Mouse (Mus musculus): ENCODE measurements at regions not wholly inside any gene's neighbourhood (a gene's known extent, or its start where the extent isn't known, plus 50 kb on each side); places are given as distances from the start of the nearest gene placed in this dataset.
A peak's percentile ranks its signal among the peaks of the same experiment; 100 is the strongest.

DNA sequence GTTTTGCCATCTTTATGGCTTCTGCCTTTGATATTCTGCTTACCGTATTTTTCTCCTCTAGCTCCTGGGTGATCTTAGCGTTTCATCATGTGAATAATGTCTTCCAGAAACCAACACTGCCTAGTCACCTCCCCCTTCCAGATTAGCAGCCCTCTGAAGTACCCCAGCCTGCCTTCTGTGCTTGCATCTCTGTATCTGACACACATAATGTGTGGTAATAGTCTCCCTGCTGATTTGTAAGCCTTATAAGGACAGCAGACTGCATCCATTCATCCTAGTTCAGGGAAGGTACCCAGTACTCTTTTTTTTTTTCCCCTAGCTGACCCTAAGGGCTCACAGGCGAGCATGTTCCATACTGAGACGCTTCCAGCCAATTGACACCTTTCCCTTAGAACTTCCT, 409.2 kb upstream of the Prickle1 start:
- Histone ChIP-seq H3K4me2 (no peak overlapping the region), H3K4me3 (no peak overlapping the region), H3K4me1 (replicated peaks) (peaks cover 16% of the 10 kb centered on the region), H3K27ac (no peak overlapping the region), H3K9me3 (replicated peaks) (no peaks in the 10 kb centered on the region), H3K27me3 (no peaks in the 10 kb centered on the region), H3K9ac (no peak overlapping the region), H3K36me3 (no peaks in the 10 kb centered on the region)
- no peak for ATAC-seq (replicated peaks; ENCODE audit: insufficient number of reproducible peaks, insufficient read depth, low FRiP score, low read depth)
- 22% methylated on average over 4 of the region's 4 CpGs for WGBS

DNA sequence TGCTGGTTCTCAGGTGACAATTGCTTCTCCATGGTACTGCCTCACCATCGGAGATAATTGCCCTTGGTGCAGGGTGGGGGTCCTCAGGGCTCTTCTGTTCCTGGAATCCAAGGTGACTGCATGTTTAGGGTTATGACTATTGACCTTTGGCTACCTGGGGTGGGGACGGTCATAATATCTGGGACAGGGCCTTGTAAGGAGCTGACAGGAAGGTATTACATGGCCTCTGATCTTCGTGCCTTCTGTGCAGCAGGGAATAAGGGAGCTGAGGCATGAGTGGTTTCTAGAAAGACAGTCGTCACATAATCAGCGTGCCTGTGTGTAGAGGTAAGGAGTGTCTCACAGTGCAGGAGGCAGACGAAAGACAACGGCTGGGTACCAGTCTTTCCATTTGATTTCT, 407.5 kb upstream of the Prickle1 start:
- Histone ChIP-seq H3K4me2 (no peak overlapping the region), H3K27ac (no peak overlapping the region), H3K9ac (no peak overlapping the region), H3K27me3 (no peaks in the 10 kb centered on the region), H3K4me1 (replicated peaks) (peaks cover 21% of the 10 kb centered on the region), H3K9me3 (replicated peaks) (no peaks in the 10 kb centered on the region), H3K4me3 (no peak overlapping the region), H3K36me3 (no peaks in the 10 kb centered on the region)
- WGBS = 72% methylated on average over 7 of the region's 7 CpGs
- no peak for ATAC-seq (replicated peaks; ENCODE audit: insufficient number of reproducible peaks, insufficient read depth, low FRiP score, low read depth)

DNA sequence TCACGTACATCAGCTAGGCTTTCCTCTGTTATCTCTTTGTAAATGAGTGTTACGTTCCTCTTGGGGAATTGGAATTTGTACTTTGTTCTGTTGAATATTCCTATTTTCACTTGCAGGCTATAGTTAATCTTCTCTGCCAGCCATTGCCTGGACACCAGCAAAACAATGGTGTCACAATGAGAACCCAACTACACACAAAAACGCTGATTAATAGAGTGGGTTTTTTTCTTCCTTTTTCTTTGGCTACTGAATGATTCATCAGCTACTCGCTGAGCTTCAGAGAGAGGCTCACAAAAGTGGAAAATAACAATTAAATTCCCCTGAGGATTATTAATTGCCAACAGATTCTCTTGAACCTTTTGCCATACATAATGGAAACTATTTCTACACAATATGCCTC, 398.9 kb upstream of the Prickle1 start:
- ATAC-seq (replicated peaks; ENCODE audit: insufficient number of reproducible peaks, insufficient read depth, low FRiP score, low read depth) = no peak
- peaks cover 7% of the 10 kb centered on the region; the same call in 1 of the 2 replicates for H3K4me1 ChIP-seq (replicated peaks)
- H3K27ac ChIP-seq = no peak overlapping the region
- WGBS = 65% methylated on average over 4 of the region's 4 CpGs
- no peaks in the 10 kb centered on the region for H3K27me3 ChIP-seq
- no peaks in the 10 kb centered on the region for H3K36me3 ChIP-seq
- no peak overlapping the region for H3K9ac ChIP-seq
- no peak overlapping the region for H3K4me3 ChIP-seq
- no peak overlapping the region for H3K4me2 ChIP-seq
- H3K9me3 ChIP-seq (replicated peaks) = no peaks in the 10 kb centered on the region

DNA sequence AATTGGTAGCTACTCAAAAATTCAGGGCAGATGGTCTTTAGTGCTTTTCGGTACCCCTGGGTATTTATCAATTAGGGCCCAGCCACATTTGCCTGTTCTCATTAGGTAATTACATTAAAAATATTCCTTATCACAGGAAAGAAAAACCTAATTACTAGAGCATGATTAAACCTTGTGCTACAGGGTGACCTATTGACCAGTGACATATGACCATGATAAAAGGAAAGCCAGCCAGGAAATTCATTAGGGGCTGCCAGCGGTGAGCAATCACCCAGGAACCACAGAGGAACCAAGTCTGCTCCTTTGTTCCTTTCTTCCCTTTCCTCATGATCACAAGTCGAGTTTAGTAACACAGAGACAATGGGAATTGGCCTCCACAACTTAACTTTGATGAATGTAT, 394.4 kb upstream of the Prickle1 start:
- WGBS = 60% methylated on average over 3 of the region's 3 CpGs
- H3K36me3 ChIP-seq = no peaks in the 10 kb centered on the region
- H3K9me3 ChIP-seq (replicated peaks) = no peaks in the 10 kb centered on the region
- H3K4me2 ChIP-seq = no peak overlapping the region
- H3K4me3 ChIP-seq = no peak overlapping the region
- H3K4me1 ChIP-seq (replicated peaks) = no peaks in the 10 kb centered on the region
- no peak overlapping the region for H3K27ac ChIP-seq
- H3K9ac ChIP-seq = no peak overlapping the region
- ATAC-seq (replicated peaks; ENCODE audit: insufficient number of reproducible peaks, insufficient read depth, low FRiP score, low read depth) = no peak
- H3K27me3 ChIP-seq = no peaks in the 10 kb centered on the region

DNA sequence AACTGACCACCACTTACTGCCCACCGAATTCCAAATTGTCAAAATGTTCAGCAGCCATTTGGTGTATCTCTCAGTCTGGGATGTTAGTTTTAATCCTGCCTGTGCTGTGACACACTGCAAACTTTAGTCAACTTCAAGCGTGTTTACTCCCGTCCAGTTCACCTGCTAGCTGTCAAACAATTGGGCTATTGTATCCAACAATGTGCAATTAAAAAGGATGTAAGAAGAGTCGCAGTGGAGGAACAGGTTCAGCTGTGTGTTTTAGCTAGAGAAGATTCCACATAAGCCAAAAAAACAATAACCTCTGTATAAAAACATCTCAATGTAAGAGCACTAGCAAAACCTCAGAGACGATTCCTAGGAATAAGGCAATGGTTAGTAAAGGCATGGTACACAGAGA, 392.7 kb upstream of the Prickle1 start:
- no peak overlapping the region for H3K9ac ChIP-seq
- no peaks in the 10 kb centered on the region for H3K36me3 ChIP-seq
- H3K9me3 ChIP-seq (replicated peaks) = no peaks in the 10 kb centered on the region
- no peaks in the 10 kb centered on the region for H3K27me3 ChIP-seq
- H3K4me1 ChIP-seq (replicated peaks) = no peaks in the 10 kb centered on the region
- no peak overlapping the region for H3K27ac ChIP-seq
- no peak overlapping the region for H3K4me2 ChIP-seq
- no peak for ATAC-seq (replicated peaks; ENCODE audit: insufficient number of reproducible peaks, insufficient read depth, low FRiP score, low read depth)
- WGBS = 71% methylated on average over 5 of the region's 5 CpGs
- H3K4me3 ChIP-seq = no peak overlapping the region

DNA sequence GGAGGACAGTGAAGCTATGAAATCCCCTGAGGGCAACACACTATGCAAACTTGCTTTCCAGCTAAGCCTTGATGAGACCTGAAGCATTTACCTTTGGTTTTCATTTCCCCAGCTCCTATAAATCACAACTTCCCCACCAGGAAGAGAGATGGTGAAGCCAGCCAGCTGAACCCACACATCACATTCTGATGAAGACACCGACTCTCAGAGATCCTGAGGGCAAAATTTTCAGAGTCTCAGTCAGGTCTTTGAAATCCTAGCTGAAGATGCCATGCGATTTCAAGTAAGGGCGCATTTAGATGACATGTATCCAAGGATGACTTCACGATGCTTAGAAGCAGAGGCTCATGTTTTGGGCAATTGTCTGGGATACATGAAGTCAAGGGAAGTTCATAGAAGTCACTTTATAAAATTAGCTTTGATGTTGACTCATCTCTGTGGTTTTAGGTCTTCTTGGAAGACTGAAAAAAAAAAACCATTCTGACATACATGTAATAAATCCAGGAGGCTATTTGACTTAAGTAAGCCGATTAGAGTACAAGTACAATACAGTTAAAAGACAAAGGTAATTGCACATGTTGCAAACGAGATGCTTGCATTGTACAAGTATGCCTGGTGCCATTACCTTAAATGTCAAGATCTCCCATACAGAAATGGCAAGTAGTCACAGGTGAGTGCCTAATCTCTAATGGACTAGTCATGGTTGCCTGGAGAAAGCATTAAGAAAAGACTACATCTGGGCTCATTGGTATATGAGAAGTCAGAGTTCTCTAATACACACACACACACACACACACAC, 391.1 kb upstream of the Prickle1 start:
- ATAC-seq (replicated peaks; ENCODE audit: insufficient number of reproducible peaks, insufficient read depth, low FRiP score, low read depth) = no peak
- H3K4me3 ChIP-seq = no peak overlapping the region
- H3K9me3 ChIP-seq (replicated peaks) = no peaks in the 10 kb centered on the region
- no peak overlapping the region for H3K9ac ChIP-seq
- WGBS = 85% methylated on average over 6 of the region's 6 CpGs
- H3K27ac ChIP-seq = no peak overlapping the region
- H3K27me3 ChIP-seq = no peaks in the 10 kb centered on the region
- H3K4me2 ChIP-seq = no peak overlapping the region
- H3K4me1 ChIP-seq (replicated peaks) = no peaks in the 10 kb centered on the region
- no peaks in the 10 kb centered on the region for H3K36me3 ChIP-seq

DNA sequence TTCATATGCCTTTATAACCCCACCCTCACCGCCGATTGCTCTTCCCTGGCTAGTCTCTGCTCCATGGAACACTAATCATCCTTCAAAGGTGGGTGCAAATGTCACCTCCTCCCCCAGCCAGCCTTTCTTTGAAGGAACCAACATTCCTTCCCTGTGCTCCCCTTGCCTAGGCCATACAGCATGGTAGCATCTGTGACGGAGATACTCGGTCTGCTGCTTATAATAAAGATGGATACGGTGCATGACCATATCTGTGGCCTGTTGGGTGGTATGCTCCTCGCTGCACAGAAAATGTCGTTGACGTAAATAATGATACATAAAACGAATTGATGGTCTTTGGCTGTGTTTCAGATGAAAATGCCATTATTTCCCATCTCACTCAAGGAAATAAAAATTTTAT, 386.4 kb upstream of the Prickle1 start:
- H3K27me3 ChIP-seq = no peaks in the 10 kb centered on the region

DNA sequence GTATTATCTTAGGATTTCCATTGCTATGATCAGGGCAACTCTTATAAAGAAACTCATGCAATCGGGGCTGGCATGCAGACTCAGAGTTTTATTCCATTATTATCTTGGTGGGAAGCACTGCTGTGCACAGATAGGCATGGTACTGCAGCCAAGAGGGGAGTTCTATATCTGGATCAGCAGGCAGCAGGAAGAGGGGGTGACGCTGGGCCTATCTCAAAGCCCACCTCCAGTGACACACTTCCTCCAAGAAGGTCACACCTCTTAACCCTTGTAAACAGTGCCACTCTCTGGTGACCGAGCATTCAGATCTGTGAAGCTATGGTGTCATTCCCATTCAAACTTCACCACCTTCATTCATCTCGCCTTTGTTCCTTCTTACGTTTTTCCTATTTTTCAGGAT, 381.8 kb upstream of the Prickle1 start:
- no peaks in the 10 kb centered on the region for H3K27me3 ChIP-seq
- H3K4me3 ChIP-seq = no peak overlapping the region
- H3K27ac ChIP-seq = 0 out of 2 replicates have a peak overlapping the region, but pooled peaks have one; percentile 9
- no peak overlapping the region for H3K4me2 ChIP-seq
- H3K4me1 ChIP-seq (replicated peaks) = peaks cover 5% of the 10 kb centered on the region; the same call in 1 of the 2 replicates
- WGBS = 43% methylated on average over 5 of the region's 5 CpGs
- no peaks in the 10 kb centered on the region for H3K36me3 ChIP-seq
- ATAC-seq (replicated peaks; ENCODE audit: insufficient number of reproducible peaks, insufficient read depth, low FRiP score, low read depth) = peak; percentile 73; the same call in 1 of the 2 replicates
- H3K9me3 ChIP-seq (replicated peaks) = no peaks in the 10 kb centered on the region
- H3K9ac ChIP-seq = no peak overlapping the region

More for the DNA sequence above, 386.4 kb upstream of the Prickle1 start:
- no peak overlapping the region for H3K27ac ChIP-seq
- 0 out of 2 replicates have a peak, but pooled peaks cover 3% of the 10 kb centered on the region for H3K4me1 ChIP-seq (replicated peaks)
- ATAC-seq (replicated peaks; ENCODE audit: insufficient number of reproducible peaks, insufficient read depth, low FRiP score, low read depth) = no peak
- H3K36me3 ChIP-seq = no peaks in the 10 kb centered on the region
- H3K4me3 ChIP-seq = no peak overlapping the region
- no peak overlapping the region for H3K9ac ChIP-seq
- H3K4me2 ChIP-seq = no peak overlapping the region
- WGBS = 79% methylated on average over 9 of the region's 9 CpGs
- no peaks in the 10 kb centered on the region for H3K9me3 ChIP-seq (replicated peaks)

DNA sequence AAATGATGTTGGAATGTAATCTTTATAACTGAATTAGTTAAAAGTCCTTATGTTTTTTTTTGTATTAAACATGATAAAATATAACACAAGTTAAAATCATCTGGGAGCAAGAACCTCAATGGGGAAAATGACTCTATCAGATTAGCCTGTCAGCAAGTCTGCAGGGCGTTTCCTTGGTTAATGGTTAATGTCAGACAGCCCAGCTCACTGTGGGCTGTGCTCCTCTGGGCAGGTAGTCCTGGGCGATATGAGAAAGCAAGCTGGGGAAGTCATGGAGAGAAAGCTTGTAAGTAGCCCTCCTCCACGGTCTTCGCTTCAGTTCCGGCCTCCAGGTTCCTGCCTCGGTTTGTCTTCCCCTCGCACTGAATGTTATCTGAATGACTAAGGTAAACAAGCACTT, 379.0 kb upstream of the Prickle1 start:
- no peak overlapping the region for H3K27ac ChIP-seq
- no peak for ATAC-seq (replicated peaks; ENCODE audit: insufficient number of reproducible peaks, insufficient read depth, low FRiP score, low read depth)

DNA sequence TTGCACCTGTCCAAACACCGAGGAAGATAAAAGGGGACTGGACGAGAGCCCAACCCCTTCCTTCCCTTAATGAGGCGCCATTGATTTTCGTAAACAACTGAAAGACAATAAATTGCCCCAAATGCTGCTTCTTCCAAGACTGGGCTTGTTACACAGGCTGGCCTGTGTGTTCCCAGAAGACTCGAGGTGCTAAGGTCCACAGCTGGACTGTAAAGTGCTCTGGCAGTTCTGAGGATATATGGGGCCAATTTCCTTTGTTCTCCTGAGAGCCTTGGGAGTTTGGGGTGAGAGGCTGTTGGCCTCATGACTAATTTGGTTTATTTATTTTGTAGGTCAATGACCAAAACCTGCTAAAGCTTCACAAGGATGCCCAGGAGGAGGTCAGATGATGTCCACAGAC, 377.3 kb upstream of the Prickle1 start:
- H3K9me3 ChIP-seq (replicated peaks) = no peaks in the 10 kb centered on the region
- no peak overlapping the region for H3K9ac ChIP-seq
- peaks cover 5% of the 10 kb centered on the region; the same call in 1 of the 2 replicates for H3K4me1 ChIP-seq (replicated peaks)
- H3K27ac ChIP-seq = no peak overlapping the region
- 61% methylated on average over 5 of the region's 5 CpGs for WGBS
- H3K27me3 ChIP-seq = no peaks in the 10 kb centered on the region
- no peak overlapping the region for H3K4me3 ChIP-seq
- H3K36me3 ChIP-seq = no peaks in the 10 kb centered on the region
- no peak for ATAC-seq (replicated peaks; ENCODE audit: insufficient number of reproducible peaks, insufficient read depth, low FRiP score, low read depth)
- H3K4me2 ChIP-seq = no peak overlapping the region

More for the DNA sequence above, 379.0 kb upstream of the Prickle1 start:
- H3K27me3 ChIP-seq = no peaks in the 10 kb centered on the region
- peaks cover 5% of the 10 kb centered on the region; the same call in 1 of the 2 replicates for H3K4me1 ChIP-seq (replicated peaks)
- H3K36me3 ChIP-seq = no peaks in the 10 kb centered on the region
- no peak overlapping the region for H3K4me3 ChIP-seq
- no peak overlapping the region for H3K9ac ChIP-seq
- WGBS = 37% methylated on average over 7 of the region's 7 CpGs
- H3K9me3 ChIP-seq (replicated peaks) = no peaks in the 10 kb centered on the region
- H3K4me2 ChIP-seq = no peak overlapping the region

DNA sequence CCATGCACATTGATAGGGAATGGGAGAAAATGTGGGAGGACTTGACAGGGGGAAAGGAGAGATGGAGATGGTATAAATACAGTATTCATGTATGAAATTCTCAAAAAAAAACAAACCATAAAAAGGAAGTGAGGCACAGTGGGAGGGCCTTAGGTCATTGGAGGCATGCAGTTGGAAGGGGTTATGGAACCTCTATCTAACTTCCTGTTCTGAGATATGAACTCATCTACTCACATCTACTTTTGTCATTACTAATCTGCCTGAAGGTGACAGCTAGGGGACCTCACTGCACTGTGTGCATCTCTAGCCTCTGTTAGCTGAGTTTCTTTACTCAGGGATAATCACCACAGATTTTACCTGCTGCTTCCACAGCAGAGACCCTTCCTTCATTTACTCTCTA, 366.3 kb upstream of the Prickle1 start:
- Histone ChIP-seq H3K36me3 (no peaks in the 10 kb centered on the region), H3K27ac (no peak overlapping the region), H3K4me1 (replicated peaks) (no peaks in the 10 kb centered on the region), H3K4me2 (no peak overlapping the region), H3K27me3 (no peaks in the 10 kb centered on the region), H3K9me3 (replicated peaks) (no peaks in the 10 kb centered on the region), H3K4me3 (no peak overlapping the region), H3K9ac (no peak overlapping the region)
- no peak for ATAC-seq (replicated peaks; ENCODE audit: insufficient number of reproducible peaks, insufficient read depth, low FRiP score, low read depth)

DNA sequence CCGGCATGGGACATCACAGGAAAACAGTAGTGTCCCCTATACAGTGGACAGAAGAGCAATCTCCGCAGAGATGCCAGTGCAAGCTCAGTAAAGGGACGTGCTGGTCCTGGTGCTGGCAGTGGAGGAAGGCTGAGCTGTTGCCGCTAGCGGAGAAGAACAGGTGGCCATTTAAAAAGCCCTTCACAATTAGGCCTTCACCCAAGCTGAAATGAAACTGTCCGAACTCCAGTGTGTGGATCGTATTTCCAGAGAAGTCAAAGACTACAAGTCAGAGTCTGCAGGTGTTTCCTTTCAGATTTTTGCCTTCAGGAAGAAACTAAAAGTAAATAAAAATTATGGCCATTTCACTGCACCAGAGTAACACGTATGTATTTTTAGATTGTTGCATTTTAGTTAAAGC, 364.2 kb upstream of the Prickle1 start:
- Histone ChIP-seq H3K27ac (no peak overlapping the region), H3K27me3 (no peaks in the 10 kb centered on the region), H3K9ac (no peak overlapping the region), H3K36me3 (no peaks in the 10 kb centered on the region), H3K4me2 (no peak overlapping the region), H3K4me1 (replicated peaks) (no peaks in the 10 kb centered on the region), H3K9me3 (replicated peaks) (peaks cover 5% of the 10 kb centered on the region), H3K4me3 (no peak overlapping the region)
- no peak for ATAC-seq (replicated peaks; ENCODE audit: insufficient number of reproducible peaks, insufficient read depth, low FRiP score, low read depth)
- WGBS = 67% methylated on average over 8 of the region's 8 CpGs

All from heart, embryonic 15.5 days (tissue).